Mouse (Mus musculus): ENCODE results near the gene Klhl42.

GRCm38 (mm10) chr6:147140600-147141154, 49.5 kb downstream of the Klhl42 start:
- TF ChIP-seq CTCF (IDR thresholded peaks at IDR 0.05; ENCODE audit: extremely low read depth, insufficient read length, insufficient replicate concordance, low read depth, low read length) (no peak), POLR2A (IDR thresholded peaks at IDR 0.05; ENCODE audit: low read depth, low read length) (no peak)
